Mouse (Mus musculus): ENCODE data around the gene Fam173b.

DNA sequence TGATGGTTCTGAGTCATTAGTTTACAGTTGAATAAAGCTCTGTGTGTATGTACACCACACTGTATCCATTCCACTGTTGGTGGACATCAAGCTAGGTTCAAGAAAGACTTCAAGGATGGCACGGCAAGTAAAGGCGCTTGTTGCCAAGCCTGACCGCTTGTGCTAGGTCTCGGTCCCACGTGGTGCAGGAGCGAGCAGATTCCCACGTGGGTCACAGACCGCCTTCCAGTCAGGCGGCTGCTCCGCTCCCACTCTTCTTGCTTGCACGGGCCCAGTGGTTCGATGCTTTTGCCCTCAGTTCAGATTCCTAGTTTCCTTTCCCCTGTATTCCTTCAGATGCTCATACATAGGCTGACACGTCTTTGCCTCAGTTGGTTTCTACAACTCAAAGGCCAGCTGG, 1.5 kb downstream of the Fam173b start:
- TF ChIP-seq CTCF (IDR thresholded peaks at IDR 0.05; ENCODE audit: insufficient read depth, low read depth, low read length) (no peak), POLR2A (IDR thresholded peaks at IDR 0.05; ENCODE audit: insufficient read depth, low read depth, low read length) (no peak)
